Mouse (Mus musculus): Measurements from ENCODE around the gene Krt6b.

Krt6b gene

DNA sequence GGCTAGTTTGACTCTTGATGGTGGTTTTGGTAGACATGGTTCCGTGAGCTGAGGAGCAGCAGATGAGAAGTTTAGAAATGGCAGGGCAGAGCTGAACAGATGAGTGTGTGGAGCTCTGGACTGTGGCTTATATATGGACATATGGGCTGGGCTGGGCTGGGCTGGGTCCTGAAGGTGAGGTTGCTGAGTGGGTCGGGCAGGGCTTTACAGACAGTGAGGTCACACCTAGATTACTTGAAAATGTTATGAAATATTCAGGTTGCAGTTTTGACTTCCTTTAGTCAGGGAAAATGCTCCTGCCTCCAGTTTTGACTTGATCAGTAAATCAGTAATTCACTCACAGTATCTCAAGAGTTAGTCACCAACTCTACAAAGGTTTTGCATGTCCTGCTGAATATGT is at the start of gene Krt6b:
Krt6b (minus strand) TSS at position 101 of the 400 bp plus-strand sequence.
- WGBS, result 83% methylated on average over 2 of the region's 2 CpGs

DNA sequence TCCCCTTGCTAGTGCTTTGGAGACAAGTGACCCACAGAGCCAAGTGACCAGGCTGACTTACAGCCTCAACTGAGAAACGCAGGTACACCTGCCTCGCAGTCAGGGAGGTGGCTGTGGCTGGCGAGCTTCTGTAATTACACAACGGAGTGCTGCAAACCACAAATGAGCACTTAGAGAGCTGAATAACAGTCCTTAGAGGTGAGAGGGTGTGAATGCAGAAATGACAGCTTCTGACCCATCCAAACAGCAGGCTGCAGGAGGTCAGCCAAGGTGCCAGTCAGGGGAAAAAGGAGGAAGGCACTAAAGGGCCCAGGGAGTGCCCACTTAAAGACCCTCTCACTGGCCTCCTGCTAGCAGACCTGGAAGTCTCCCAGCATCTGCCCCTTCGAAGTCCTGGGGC is 44.6 kb upstream of the Krt6b start:
- WGBS, result 76% methylated on average over 5 of the region's 5 CpGs

DNA sequence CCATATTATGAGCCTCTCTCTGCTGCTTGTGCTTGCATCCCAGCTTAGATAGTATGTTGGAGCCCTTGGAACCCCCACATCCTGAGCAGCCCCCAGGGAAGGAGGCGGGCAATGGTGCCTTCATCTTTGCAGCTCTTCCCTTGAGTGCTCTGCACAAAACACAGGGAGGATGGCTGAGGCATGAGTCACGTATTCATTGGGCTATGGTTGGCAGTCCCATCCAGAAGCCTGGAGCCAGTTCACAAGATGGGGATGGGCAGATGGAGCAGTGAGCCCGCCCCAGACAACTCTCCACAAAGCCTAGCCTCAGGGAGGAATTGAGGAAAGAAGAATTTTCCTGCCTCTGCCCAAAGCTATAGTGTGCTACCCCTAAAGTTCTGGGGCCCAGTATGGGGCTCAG is 35.7 kb upstream of the Krt6b start:
- WGBS, result 71% methylated on average over 3 of the region's 3 CpGs

DNA sequence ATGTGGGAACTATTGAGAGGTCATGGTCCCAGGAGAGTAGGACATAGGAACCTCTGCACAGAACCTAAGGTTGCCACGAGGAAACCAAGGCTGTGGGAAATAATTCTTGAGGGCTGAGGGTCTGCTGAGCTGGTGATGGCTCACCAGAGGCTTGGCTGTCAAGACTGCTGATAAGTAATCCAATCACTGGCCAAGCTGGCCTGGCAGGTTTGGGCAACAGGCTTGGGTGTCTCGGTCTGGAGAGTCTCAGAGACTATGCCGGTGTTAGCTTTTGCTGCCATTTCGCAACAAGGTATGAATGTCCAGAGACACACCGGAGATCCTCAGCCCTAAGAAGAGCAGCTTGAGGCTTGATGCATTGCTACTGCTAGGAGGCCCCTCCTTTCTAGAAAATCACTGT is 34.3 kb upstream of the Krt6b start:
- WGBS, result 89% methylated on average over 5 of the region's 5 CpGs

DNA sequence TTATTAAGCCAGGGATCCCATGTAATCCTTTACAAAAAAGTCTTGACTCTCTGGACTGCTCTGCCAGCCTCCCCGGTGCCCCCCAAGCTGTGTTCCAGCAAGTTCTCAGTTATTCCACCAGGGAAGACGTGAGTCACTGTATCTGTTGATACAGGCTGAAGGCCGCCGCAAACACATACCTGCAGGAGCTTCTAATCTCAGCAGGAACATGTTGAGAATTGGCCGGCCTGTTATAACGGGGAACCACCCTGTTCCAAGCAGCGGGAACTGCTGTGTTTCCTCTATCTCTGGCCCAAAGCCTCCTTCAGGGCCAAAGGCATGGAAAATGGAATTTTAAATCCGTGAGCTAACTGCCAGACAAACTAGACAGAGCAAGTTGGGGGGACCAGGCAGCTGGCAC is 33.6 kb upstream of the Krt6b start:
- 73% methylated on average over 8 of the region's 8 CpGs for WGBS

DNA sequence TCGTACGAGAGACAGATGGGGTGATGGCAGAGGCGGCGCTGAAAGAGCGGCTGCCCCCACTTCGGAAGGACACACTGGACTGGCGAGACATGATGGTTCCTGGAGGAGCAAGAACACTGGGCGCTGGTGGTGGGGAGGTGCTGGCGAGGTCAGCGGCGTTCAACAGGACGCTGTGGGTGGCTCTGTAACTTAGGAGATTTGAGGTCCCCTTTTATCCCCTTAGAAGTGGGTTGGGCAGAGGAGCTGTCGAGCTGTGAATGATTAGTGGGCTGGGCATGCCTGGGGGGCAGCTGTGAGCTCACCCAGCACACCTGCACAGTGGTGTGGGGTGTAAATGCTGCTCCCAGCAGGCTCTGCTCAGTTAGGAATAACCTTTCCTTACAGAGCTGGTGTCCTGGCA is 32.6 kb upstream of the Krt6b start, which contains the start of gene Krt5:
Krt5 (minus strand) TSS at position 179 of the 400 bp plus-strand sequence.
- 82% methylated on average over 13 of the region's 13 CpGs for WGBS

DNA sequence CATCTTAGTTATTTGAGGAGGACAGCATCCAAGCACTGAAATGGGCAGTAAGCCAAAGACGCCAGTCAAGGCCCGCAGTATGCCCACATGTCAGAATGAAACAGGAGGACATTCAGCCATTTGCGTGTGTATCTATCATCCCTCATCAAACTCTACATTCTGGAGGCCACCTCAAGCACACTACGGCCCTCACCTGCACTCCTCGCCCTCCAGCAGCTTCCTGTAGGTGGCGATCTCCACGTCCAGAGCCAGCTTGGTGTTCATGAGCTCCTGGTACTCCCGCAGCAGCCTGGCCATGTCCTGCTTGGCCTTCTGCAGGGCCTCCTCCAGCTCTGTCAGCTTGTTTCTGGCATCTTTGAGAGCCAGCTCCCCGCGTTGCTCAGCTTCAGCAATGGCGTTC is 28.6 kb upstream of the Krt6b start:
- 80% methylated on average over 11 of the region's 11 CpGs for WGBS

DNA sequence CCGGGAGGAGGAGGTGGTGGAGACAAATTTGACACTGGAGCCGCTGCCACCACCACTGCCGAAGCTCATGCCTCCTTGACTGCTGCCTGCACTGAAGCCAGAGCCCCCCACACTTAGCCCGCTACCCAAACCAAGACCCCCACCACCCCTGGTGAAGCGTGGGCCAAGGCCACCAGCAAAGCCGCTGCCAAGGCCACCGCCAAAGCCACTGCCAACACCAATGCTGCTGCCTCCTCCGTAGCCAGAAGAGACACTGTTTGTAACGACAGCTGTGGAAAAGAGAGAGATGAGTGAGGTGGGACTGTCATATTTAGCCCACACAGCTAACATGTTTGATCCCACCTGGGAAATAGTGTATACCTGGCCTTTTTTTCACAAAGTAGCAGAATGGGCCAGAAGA is 27.4 kb upstream of the Krt6b start:
- WGBS, result 94% methylated on average over 9 of the region's 9 CpGs

DNA sequence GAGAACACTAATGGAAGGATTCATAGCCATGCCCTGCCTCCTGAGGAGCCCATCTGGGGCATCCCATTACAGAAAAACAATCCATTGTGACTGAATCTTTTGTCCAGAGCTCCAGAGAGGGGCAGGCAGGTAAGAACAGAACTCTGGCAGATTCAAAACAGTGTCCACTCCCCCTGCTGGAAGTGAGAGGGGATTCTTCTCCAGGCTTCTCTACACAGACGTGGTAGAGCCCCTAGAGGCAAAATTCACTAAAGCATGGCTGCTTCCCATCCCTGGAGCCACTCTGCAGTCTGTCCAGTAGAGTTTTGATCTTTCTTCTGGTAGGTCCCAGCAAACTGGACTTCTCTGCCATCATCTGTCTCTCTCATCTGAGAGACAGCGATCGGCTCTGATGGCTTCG is 24.0 kb upstream of the Krt6b start:
- 75% methylated on average over 4 of the region's 4 CpGs for WGBS

DNA sequence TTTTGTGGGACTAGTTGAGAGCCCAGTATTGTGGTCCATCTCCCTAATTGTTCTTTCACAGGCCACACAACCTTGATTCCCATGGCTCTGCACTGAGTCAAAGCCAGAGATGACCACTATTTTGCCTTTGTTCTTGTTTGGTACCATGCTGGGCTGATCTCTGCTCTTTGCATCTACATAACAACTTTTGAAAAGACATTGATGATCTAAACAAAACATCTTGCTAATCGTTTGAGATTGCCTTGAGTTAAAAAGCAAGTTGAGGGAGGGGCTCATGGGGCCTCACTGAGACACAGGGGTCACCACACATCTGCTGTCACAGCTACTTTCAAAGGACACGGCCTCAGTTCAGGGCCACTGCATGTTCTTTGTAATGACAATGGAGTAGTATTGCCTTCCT is 22.3 kb upstream of the Krt6b start:
- 40% methylated on average over 2 of the region's 2 CpGs for WGBS

DNA sequence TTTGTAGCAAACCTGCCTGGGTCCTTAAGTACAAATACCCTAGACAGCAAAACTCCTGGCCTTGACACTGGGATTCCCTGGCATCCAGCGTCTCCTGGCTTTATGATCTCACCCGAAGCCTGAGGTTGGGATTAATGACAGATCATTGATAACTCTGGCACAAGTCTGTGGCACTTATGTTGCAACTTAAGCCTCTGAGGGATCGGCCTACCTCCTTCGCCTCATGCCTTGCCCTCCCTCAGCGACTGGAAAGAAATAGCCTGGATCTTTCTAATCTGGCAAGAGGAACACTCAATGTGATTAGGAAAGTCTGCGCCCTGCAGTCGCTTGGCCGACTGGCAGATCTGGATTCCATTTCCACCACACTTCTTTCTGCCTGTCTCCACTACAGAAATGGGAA is 19.8 kb upstream of the Krt6b start:
- 78% methylated on average over 8 of the region's 8 CpGs for WGBS

DNA sequence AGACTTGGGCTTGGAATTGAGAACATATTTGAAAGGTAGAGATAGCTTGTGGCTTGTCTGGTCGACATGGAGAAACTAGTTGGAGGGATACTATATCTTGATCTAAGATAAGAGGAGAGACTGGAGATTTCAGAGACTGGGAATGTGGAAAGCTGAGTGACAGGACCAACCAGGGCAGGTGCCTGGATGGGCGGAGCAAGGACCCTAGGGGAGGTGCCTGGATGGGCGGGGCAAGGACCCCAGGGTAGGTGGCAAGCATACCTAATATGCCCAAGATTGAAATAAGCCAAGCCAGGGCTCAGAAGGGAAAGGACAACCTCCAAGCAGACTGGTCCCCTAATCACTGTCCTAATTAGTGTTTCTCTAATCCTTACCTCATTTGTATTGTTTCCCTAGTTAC is 19.1 kb upstream of the Krt6b start:
- 56% methylated on average over 3 of the region's 3 CpGs for WGBS

DNA sequence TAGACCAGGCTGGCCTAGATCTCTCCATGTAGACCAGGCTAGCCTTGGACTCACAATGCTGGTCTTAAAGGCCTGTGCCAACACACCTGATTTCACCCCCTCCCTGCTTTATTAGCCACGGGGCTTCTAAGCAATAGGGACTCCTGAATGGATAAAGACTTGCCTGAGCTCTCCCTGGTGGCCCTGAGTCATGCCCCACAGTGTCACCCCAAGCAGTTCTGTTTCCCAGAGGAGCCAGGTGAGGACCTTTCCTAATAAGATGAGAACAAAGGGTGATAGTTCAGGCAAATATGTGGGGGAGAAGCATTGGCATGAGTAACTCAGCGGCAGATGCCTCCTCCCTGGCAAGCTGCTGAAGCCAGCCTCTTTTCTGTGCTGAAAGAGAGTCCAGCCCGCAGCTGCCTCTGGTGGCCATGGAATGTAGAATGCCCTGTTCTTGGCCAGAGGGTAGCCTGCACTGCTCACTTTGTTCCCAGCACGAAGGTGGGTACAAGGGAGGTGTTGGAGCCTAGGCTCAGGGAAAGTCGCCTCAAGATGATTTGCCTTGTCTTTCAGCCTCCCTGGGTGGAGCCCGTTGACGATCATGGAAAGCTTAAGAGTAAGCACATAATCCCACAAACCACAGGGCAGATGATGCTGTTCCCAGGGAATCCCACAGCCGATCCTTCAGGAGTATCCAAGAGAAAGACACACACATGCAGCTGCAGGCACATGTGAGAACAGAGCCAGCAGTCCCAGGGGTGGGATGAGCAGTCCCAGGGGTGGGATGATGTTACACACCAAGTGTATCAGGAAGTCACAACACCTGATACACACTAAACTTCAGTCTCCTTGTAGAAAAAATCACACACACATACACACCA is 17.5 kb upstream of the Krt6b start:
- 62% methylated on average over 8 of the region's 8 CpGs for WGBS

DNA sequence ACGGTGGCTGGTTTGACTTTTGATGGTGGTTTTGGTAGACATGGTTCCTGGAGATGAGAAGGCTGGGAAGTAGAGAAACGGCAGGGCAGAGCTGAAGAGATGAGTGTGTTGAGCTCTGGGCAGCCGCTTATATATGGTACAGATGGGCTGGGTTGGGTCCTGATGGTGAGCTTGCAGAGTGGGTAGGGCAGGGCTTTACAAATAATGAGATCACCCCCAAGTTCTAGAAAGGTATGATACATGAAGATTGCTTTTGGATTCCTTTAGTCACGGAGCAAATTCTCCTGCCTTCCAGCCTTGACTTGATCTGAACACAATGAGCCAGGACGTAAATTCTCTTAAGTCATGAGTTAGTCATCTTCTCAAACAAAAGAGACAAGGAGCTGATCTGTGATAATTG is 14.1 kb upstream of the Krt6b start, which contains the start of gene Krt6a:
Krt6a (minus strand) TSS at position 101 of the 400 bp plus-strand sequence.
- 91% methylated on average over 5 of the region's 5 CpGs for WGBS

DNA sequence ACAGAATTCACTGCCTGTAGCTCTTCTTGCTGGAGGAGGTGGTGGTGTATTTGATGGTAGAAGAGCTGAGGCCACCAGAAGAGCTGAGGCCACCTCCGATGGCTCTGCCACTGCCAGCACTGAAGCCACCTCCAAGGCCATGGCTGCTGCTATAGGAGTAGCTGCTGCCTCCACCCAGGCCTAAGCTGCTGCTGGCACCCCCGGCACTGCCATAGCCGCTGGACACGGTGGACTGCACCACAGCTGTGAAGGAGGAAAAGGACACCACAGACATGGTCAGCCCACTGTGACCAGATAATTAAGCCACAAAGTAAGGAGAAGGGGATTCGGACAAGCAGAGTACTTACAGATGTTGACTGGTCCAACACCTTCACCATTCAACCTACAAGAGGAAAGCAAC is 10.4 kb upstream of the Krt6b start:
- WGBS, result 97% methylated on average over 5 of the region's 5 CpGs

DNA sequence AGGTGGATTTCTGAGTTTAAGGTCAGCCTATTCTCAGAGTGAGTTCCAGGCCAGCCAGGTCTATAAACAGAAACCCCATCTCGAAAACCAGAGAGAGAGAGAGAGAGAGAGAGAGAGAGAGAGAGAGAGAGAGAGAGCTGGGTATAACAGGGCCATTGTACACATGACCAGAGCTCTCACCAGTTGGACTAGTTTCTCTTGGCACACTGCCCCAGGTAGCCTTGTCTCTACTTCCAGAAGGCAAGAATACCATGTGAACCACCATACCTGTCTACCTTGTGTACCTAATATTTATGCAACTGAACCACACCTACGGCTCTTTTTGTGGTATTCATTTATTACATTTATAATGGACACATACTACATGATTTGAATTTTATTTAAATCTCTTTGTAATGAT is 8.1 kb upstream of the Krt6b start:
- WGBS, result 59% methylated on average over 2 of the region's 2 CpGs

DNA sequence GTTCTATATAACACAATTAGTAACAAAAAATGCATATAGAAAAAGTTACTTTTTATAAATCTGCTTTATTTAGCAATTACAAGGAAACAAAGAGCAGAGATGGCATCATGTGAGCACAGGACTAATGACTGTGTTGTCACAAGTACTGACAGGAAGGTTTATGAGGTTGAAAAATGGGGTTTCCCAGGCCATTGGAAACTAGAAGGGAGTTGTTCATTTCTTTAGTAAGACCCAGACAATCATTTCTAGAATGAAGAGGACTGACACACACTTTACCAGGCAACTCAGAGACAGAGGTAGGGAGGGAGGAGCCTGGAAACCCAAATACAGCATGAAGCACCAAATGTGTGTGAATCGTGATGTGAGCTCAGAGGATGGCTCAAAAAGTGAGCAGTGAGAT is 4.1 kb downstream of the Krt6b start:
- 89% methylated on average over 1 of the region's 1 CpGs for WGBS

DNA sequence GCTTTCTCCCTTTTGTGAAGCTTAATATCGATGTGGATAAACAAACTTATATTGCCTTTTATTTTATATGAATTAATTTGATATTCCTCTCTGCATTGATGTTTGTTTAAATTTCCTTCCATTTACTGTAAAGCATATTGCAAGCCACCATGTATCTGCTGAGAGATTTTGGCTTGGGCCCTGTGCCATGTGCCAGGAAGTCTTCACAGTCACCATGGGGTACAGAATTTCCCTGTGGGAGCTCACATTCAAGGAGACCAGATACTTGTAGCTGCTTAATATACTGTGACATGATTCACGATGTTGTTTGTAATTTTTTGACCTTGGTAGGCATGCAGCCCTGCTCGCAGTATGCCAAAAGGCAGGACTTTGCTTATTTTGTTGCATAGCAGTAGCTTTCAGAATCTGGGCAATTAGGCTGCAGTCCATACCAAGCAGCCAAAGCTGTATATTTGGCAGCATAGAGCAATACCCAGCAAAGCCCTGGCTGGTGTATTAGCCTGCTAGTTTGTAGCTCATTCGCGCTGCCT is 27.3 kb downstream of the Krt6b start:
- 79% methylated on average over 5 of the region's 5 CpGs for WGBS

DNA sequence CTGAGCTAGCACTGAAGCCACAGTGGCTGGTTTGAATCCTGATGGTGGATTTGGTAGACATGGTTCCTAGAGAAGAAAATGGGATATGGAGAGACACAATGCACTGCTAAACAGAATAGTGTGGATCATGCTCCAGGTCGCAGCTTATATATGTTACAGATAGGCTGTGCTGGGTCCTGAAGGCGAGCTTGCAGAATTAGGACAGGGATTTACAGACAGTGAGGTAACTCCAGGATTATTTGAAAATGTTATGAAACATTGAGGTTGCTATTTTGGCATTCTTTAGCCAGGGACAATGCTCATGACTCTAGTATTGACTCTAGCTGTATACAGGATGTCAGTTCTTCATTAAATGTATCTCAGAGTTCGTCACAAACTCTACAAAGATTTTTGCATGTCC is 32.8 kb downstream of the Krt6b start, which contains the start of gene Gm5478:
Gm5478 (minus strand) TSS at position 101 of the 400 bp plus-strand sequence.
- WGBS, result 81% methylated on average over 3 of the region's 3 CpGs

DNA sequence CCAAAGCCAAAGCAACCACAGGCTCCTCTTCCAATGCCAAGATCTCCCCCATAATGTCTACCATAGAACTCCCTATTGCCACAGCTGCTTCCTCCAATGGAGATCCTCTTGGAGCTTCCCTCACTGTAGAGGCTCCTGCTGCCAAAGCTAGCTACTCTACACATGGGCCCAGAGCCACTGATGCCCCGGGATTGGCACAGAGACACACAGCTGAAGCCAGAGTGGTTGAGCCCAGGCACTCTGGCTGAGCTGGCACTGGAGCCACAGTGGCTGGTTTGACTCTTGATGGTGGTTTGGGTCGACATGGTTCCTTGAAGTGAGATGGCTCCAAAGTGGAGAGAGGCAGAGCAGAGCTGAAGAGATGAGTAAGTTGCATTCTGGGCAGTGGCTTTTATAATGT is 52.2 kb downstream of the Krt6b start, which contains the start of gene Gm5414:
Gm5414 (minus strand) TSS at position 305 of the 400 bp plus-strand sequence.
- 70% methylated on average over 2 of the region's 2 CpGs for WGBS
